Mouse (Mus musculus): ENCODE measurements around the gene Six5.

The Six5 gene

GRCm38 (mm10) chr7:19075723-19076585 is 18.4 kb upstream of the Six5 start, which contains the start of gene Dmwd:
Gene Dmwd (plus strand): TSS chr7:19076227.
- ATAC-seq (ENCODE audit: low TSS enrichment), result peak; percentile 89

GRCm38 (mm10) chr7:19076586-19076991 is 17.8 kb upstream of the Six5 start:
- peak; percentile 22; the same call in 1 of the 2 replicates for ATAC-seq (ENCODE audit: low TSS enrichment)

- no peak for ATAC-seq (ENCODE audit: low TSS enrichment)
Observed at GRCm38 (mm10) chr7:19077761-19078160, 16.6 kb upstream of the Six5 start.

- no peak for ATAC-seq (ENCODE audit: low TSS enrichment)
Observed at GRCm38 (mm10) chr7:19078732-19079131, 15.7 kb upstream of the Six5 start.

- ATAC-seq (ENCODE audit: low TSS enrichment), result no peak
Observed at GRCm38 (mm10) chr7:19080451-19080950, 13.9 kb upstream of the Six5 start.

GRCm38 (mm10) chr7:19082171-19082570 is 12.2 kb upstream of the Six5 start:
- no peak for ATAC-seq (ENCODE audit: low TSS enrichment)

- ATAC-seq (ENCODE audit: low TSS enrichment), result no peak
Observed at GRCm38 (mm10) chr7:19083096-19083495, 11.3 kb upstream of the Six5 start.

- ATAC-seq (ENCODE audit: low TSS enrichment), result no peak
Observed at GRCm38 (mm10) chr7:19083701-19084100, 10.7 kb upstream of the Six5 start, which contains the start of gene Dmpk. Gene Dmpk (plus strand): TSS chr7:19083849.

GRCm38 (mm10) chr7:19084277-19084771 is 10.1 kb upstream of the Six5 start:
- no peak for ATAC-seq (ENCODE audit: low TSS enrichment)

GRCm38 (mm10) chr7:19084921-19085473 is 9.4 kb upstream of the Six5 start:
- no peak for ATAC-seq (ENCODE audit: low TSS enrichment)

GRCm38 (mm10) chr7:19085495-19085894 is 8.9 kb upstream of the Six5 start:
- no peak for ATAC-seq (ENCODE audit: low TSS enrichment)

GRCm38 (mm10) chr7:19086042-19086441 is 8.4 kb upstream of the Six5 start:
- no peak for ATAC-seq (ENCODE audit: low TSS enrichment)

- no peak for ATAC-seq (ENCODE audit: low TSS enrichment)
Observed at GRCm38 (mm10) chr7:19086760-19087159, 7.6 kb upstream of the Six5 start.

GRCm38 (mm10) chr7:19088813-19089212 is 5.6 kb upstream of the Six5 start:
- no peak for ATAC-seq (ENCODE audit: low TSS enrichment)

- no peak for ATAC-seq (ENCODE audit: low TSS enrichment)
Observed at GRCm38 (mm10) chr7:19091913-19092312, 2.5 kb upstream of the Six5 start.

- 0 out of 2 replicates have a peak, but pooled peaks have one; percentile 4 for ATAC-seq (ENCODE audit: low TSS enrichment)
Observed at GRCm38 (mm10) chr7:19092381-19093173, 1.8 kb upstream of the Six5 start.

- ATAC-seq (ENCODE audit: low TSS enrichment), result peak; percentile 72
Observed at GRCm38 (mm10) chr7:19093174-19093521, 1.2 kb upstream of the Six5 start.

GRCm38 (mm10) chr7:19093537-19094385 is 633 bp upstream of the Six5 start:
- peak; percentile 32; the same call in 1 of the 2 replicates for ATAC-seq (ENCODE audit: low TSS enrichment)

GRCm38 (mm10) chr7:19094826-19095750 is 694 bp downstream of the Six5 start:
- no peak for ATAC-seq (ENCODE audit: low TSS enrichment)

- ATAC-seq (ENCODE audit: low TSS enrichment), result no peak
Observed at GRCm38 (mm10) chr7:19095751-19096110, 1.3 kb downstream of the Six5 start.
